Mouse (Mus musculus): Measurements from ENCODE around the gene Dhx34. TPM values are rescaled to one million over a fixed set of nuclear protein-coding genes. Genes with fewer than 3 reads are reported as not detected.

Gene Dhx34
- total RNA-seq, 2 experiments from 2014 or later, result 12.7 to 12.8 TPM

DNA sequence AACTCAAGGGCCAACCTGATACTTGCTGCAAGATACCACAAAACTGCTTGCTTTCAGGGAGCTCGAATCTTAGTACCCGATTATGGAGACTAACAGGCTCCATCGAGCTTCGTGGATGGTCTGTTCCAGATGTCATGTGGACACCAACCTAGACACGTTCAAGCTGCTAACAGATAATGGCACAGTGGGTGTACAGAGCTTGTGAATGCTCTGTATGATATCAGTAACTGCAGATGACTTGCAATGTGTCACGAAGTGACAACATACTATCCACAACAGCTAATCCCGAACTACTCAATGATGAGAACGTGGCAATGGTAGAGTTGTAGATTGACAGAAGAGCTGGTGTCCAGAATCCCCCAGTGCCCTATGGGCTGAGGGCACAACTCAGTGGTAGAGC lies 34.3 kb downstream of the Dhx34 start:
- DNase-seq (ENCODE audit: extremely low spot score in 1 of 2, low spot score in 2 of 2), result no peak
- H3K4me3 ChIP-seq, result no peak overlapping the region
- no peak overlapping the region for H3K27ac ChIP-seq
- TF ChIP-seq CTCF (IDR thresholded peaks at IDR 0.05), result no peak
- intact Hi-C loops (cut with DNase I), result no loop called here

DNA sequence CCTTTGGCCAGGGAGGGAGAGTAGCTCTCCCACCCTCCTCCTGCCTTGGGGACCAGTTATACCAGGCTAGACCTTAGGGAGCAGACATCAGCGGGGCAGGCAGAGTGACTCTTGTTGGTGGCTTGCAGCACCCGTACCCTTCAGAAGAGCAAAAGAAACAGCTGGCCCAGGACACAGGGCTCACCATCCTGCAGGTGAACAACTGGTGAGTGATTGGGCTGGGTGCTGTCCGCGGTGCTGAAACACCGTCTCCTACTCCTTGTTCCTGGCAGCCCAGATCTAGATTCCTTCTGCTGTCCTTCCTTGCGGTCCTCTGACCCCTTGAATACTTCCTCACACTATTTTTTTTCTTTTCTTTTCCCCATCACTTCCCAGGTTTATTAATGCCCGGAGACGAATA lies 38.2 kb downstream of the Dhx34 start:
- intact Hi-C loops (cut with DNase I), result no loop called here

DNA sequence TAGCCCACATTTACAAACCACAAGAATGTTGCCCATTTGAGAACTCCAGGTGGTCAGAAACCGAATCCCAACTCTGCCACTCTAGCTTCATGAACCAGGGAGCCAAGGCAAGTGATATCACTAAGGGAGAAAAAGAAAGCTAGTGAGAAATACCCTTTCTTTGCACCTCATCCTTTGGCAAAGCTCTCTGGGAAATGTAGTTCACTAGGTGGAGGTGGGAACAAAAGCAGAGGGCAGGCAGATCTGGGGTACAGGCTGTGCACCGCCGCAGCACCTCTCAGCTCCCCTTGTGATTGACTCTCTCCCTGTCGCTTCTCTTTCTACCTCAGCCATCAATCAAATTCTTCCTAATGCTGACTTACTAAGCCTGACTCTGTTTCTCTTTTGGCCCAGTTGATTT lies 43.7 kb downstream of the Dhx34 start:
- no peak overlapping the region for H3K4me3 ChIP-seq
- intact Hi-C loops (cut with DNase I), result no loop called here
- no peak for DNase-seq (ENCODE audit: extremely low spot score in 1 of 2, low spot score in 2 of 2)
- no peak for TF ChIP-seq CTCF (IDR thresholded peaks at IDR 0.05)
- H3K27ac ChIP-seq, result no peak overlapping the region

More for the DNA sequence above, 38.2 kb downstream of the Dhx34 start:
- DNase-seq (ENCODE audit: extremely low spot score in 1 of 2, low spot score in 2 of 2), result no peak
- no peak for TF ChIP-seq CTCF (IDR thresholded peaks at IDR 0.05)
- Histone ChIP-seq H3K4me3 (no peak overlapping the region), H3K27ac (no peak overlapping the region)

DNA sequence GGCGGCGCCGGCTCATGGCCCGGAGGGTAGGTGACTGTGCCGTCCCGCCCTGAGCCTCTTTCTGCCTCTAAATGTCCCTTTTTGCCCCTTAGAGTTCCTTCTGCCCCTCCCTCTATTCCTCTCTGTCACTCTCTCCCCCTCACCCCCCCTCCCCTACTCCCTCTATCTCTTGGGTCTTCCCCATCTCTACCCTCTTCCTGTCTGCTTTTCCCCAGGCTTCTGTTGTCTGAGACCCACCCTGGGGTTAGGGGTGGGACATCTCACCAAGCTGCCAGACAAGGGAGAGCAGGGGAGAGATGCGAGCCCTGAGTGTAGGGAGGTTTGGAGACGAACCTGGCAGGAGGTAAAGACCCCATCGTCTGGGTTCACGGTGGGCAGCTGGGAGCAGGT lies 46.3 kb downstream of the Dhx34 start:
- Histone ChIP-seq H3K4me3 (peak overlapping the region; percentile 74), H3K27ac (peak overlapping the region; percentile 70)
- TF ChIP-seq CTCF (IDR thresholded peaks at IDR 0.05), result no peak
- no peak for DNase-seq (ENCODE audit: extremely low spot score in 1 of 2, low spot score in 2 of 2)
- intact Hi-C loops (cut with DNase I), result no loop called here

DNA sequence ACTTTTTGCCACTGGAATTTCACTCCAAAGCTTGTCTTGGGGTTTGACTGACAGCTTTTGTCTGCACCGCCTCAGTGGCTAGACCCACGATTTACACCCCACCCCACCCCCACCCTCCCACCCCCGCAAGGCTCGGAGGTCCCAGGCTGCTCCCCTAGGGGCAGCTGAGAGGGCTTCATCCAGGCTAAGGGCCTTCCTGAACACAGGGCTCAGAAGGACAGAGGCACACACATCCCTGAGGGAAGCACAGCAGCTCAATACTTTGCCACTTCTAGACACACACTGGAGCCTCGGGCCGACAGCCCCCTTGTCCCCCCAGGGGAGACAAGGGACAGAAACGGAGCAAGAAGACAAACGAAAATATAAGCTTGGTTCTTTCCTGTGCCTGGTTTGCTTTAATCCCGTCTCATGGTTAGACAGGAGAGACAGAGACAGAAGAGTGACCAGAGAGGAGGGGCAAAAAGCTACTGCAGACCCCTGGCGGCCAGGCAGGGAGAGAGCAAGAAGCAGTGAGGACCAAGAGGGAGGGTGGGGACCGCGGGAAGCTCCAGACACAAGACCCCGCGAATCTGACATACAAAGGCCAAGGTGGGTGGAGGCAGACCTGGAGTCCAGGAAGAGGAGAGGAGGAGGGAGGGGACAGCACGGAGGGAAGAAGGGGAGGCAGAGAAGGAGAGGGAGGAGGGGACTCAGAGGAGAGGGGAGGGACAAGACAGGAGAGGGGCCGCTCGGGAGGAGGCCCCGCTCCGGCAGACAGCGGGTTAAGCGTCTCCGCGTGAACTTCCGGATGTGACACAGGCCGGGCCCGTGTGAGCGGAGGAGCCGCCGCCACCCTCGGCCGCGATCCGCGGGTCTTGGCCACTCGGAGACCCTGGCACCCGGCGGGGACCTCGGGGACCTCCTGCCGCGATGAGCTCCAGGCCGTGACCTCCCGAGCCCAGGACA lies 47.0 kb downstream of the Dhx34 start, which contains the start of gene Meis3:
TSS of gene Meis3 (plus strand) at position 494 of the 945 bp plus-strand sequence.
- peak; percentile 56 for TF ChIP-seq CTCF (IDR thresholded peaks at IDR 0.05)
- peak within 1 kb of the TSS; percentile 74 for H3K4me3 ChIP-seq
- DNase-seq (ENCODE audit: extremely low spot score in 1 of 2, low spot score in 2 of 2), result peak; percentile 52 to 57
- intact Hi-C loops (cut with DNase I), result no loop called here
- H3K27ac ChIP-seq, result peak within 1 kb of the TSS; percentile 70

DNA sequence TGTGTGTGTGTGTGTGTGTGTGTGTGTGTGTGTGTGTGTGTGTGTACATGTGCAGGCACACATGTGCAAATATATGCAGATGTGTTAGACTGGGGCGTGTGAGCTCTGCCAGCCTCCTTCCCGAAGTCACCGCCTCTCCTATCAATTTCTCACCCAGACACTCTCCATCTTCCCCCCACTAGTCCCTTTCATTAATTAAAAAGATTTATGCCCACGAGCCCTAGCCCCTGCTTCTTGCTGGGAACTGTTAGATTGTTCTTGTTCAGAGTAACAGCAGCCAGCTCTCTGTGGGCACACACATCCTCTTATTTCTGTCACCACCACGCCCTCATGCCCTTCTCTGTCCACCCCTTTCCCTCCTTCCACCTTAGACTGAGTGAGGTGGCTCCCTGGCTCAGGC lies 48.7 kb downstream of the Dhx34 start:
- H3K4me3 ChIP-seq, result no peak overlapping the region
- no peak overlapping the region for H3K27ac ChIP-seq
- no peak for TF ChIP-seq CTCF (IDR thresholded peaks at IDR 0.05)
- intact Hi-C loops (cut with DNase I), result no loop called here
- DNase-seq (ENCODE audit: extremely low spot score in 1 of 2, low spot score in 2 of 2), result no peak

DNA sequence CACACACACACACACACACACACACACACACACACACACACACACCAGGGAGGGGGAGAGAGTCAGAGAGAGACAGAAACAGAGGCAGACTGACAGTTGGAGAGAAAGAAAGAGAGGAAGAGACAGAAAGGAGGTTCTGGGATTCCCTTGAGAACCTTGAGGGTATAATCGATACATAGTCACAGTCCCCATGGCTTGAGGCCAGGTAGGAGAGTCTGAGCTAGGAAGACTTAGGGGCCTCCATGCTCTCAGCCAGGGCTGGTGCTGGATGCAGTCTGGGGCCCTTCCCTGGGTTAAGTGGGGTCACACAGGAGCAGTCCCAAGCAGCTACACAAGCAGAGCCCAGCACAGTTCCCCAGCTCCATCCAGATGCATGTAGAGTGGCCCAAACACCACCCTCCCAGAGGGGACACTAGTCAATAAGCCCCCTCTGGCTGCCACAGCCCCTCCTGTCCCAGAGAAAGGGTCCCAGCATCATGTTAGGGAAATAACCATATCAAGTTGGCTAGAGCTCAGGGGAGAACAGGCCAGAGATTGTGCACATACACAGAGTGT lies 49.2 kb downstream of the Dhx34 start:
- TF ChIP-seq CTCF (IDR thresholded peaks at IDR 0.05), result no peak
- Histone ChIP-seq H3K27ac (no peak overlapping the region), H3K4me3 (no peak overlapping the region)
- DNase-seq (ENCODE audit: extremely low spot score in 1 of 2, low spot score in 2 of 2), result no peak
- intact Hi-C loops (cut with DNase I), result no loop called here

DNA sequence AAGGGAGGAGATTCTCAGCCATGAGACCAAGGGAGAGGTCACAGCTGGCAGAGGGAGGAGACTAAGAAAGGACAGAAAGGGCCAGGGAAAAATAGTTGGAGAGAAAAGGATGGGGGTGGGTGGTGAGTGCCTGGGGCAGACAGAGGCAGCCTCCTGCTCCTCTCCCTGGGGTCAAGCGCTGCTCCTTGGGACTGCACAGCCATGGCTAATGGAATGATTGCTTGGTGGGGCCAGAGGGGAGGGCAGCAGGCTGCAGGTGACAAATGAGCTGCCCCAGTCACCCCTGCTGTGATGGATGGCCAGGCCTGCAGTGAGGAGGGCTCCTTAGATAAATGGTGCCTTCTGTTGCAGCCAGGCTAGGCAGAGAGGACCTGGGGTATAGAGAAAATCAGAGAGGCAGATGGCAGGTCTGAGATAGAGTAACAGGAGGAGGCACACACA lies 49.7 kb downstream of the Dhx34 start:
- intact Hi-C loops (cut with DNase I), result no loop called here
- no peak overlapping the region for H3K4me3 ChIP-seq
- no peak for DNase-seq (ENCODE audit: extremely low spot score in 1 of 2, low spot score in 2 of 2)
- no peak for TF ChIP-seq CTCF (IDR thresholded peaks at IDR 0.05)
- no peak overlapping the region for H3K27ac ChIP-seq

DNA sequence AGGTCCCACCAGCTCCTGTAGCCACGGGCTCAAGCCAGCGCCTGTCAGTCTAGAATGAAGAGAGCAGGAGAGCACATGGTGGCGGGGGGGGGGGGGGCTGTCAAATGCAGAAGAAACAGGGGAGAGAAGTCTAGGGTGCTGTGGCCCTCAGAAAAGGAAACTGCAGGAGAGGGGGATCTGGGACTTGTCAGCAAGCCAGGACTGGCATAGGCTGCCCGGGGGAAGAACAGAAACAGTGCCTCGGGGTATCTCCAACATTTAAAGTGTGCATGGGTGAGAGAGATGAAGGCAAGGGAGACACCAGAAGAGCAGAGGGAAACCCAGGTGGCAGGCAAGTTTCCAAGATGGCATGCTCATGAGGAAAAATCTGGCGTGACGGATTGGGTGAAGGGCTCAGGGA lies 59.8 kb downstream of the Dhx34 start:
- Histone ChIP-seq H3K4me3 (no peak overlapping the region), H3K27ac (no peak overlapping the region)
- intact Hi-C loops (cut with DNase I), result no loop called here
- DNase-seq (ENCODE audit: extremely low spot score in 1 of 2, low spot score in 2 of 2), result no peak
- no peak for TF ChIP-seq CTCF (IDR thresholded peaks at IDR 0.05)

DNA sequence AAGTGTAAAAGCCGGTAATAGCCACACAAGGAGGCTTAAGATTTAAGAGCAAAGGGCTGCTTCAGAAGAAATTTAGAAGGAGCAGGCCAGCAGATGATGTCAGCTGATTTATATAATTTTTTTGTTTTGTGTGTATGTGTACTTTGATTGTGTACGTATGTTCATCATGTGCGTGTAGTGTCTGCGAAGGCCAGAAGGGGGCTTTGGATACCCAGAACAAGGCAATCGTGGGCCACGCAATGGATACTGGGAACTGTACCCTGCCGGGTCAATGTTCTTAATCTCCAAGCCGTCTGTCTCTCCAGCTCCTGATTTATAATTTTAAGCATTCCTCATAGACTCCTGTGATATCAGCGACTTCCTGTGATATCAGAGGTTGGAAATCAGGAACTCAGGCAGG lies 60.5 kb downstream of the Dhx34 start:
- H3K27ac ChIP-seq, result no peak overlapping the region

DNA sequence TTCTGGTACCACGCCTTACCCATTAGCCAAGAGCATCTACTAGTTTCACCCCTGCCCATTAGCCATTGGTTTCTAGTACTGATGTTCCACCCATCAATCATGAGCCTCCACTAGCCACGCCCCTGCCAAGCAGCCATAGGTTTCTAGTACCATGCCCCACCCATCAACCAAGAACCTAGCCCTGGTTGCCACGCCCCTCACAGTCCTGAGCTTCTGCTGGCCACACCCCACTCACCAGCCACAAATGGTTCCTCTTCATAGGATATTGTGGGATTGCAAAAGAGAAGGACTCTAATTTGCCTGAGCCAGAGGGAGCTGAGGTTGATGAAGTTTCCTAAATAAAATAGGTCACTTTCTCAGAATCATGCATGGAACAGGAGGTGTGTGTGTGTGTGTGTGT lies 61.1 kb downstream of the Dhx34 start:
- TF ChIP-seq CTCF (IDR thresholded peaks at IDR 0.05), result no peak
- Histone ChIP-seq H3K4me3 (no peak overlapping the region), H3K27ac (no peak overlapping the region)
- intact Hi-C loops (cut with DNase I), result no loop called here
- DNase-seq (ENCODE audit: extremely low spot score in 1 of 2, low spot score in 2 of 2), result no peak

More for the DNA sequence above, 60.5 kb downstream of the Dhx34 start:
- intact Hi-C loops (cut with DNase I), result no loop called here
- H3K4me3 ChIP-seq, result no peak overlapping the region
- TF ChIP-seq CTCF (IDR thresholded peaks at IDR 0.05), result peak; percentile 21
- DNase-seq (ENCODE audit: extremely low spot score in 1 of 2, low spot score in 2 of 2), result no peak

DNA sequence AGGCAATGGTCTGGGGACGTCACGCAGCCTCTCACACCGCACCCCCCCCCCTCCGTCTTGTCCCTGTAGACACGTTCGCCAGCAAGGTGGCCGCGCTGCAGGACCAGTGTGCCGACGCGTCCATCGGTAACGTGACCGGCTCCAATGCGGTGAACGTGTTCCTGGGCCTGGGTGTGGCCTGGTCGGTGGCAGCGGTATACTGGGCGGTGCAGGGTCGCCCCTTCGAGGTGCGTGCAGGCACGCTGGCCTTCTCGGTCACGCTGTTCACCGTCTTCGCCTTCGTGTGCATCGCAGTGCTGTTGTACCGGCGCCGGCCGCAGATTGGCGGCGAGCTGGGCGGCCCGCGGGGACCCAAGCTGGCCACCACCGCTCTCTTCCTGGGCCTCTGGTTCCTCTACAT lies 63.1 kb downstream of the Dhx34 start:
- intact Hi-C loops (cut with DNase I), result no loop called here
- no peak for TF ChIP-seq CTCF (IDR thresholded peaks at IDR 0.05)
- no peak overlapping the region for H3K4me3 ChIP-seq
- no peak for DNase-seq (ENCODE audit: extremely low spot score in 1 of 2, low spot score in 2 of 2)
- H3K27ac ChIP-seq, result peak overlapping the region; percentile 57

Data from left cerebral cortex, adult 2 months (tissue).